Mouse (Mus musculus) A20 (cell line): Measurements from ENCODE around the gene Tctex1d1.

Experiments used
- DNase-seq: peaks from one replicate; pipeline ENCODE4 v3.0.0-alpha.2; 2011; ENCODE audit warnings: low read depth, low spot score

The Tctex1d1 gene

GRCm38 (mm10) chr4:102978440-102978839 is at the start of gene Tctex1d1:
Gene Tctex1d1 (plus strand): TSS chr4:102978606.
- no peak for DNase-seq

- no peak for DNase-seq
Measured at GRCm38 (mm10) chr4:102929491-102929890, 48.9 kb upstream of the Tctex1d1 start.

- DNase-seq: no peak
Measured at GRCm38 (mm10) chr4:102930679-102931078, 47.7 kb upstream of the Tctex1d1 start.

GRCm38 (mm10) chr4:102940266-102940665 is 38.1 kb upstream of the Tctex1d1 start:
- no peak for DNase-seq

GRCm38 (mm10) chr4:102940738-102941137 is 37.7 kb upstream of the Tctex1d1 start:
- no peak for DNase-seq

GRCm38 (mm10) chr4:102944325-102944724 is 34.1 kb upstream of the Tctex1d1 start:
- DNase-seq: peak; percentile 2

- no peak for DNase-seq
Measured at GRCm38 (mm10) chr4:102952476-102952875, 25.9 kb upstream of the Tctex1d1 start.

- DNase-seq: peak; percentile 6
Measured at GRCm38 (mm10) chr4:102955294-102955956, 23.0 kb upstream of the Tctex1d1 start.

- DNase-seq: no peak
Measured at GRCm38 (mm10) chr4:102959409-102959808, 19.0 kb upstream of the Tctex1d1 start.

GRCm38 (mm10) chr4:102964174-102964573 is 14.2 kb upstream of the Tctex1d1 start:
- DNase-seq: no peak

- DNase-seq: no peak
Measured at GRCm38 (mm10) chr4:102967811-102968210, 10.6 kb upstream of the Tctex1d1 start.

GRCm38 (mm10) chr4:102969599-102969998 is 8.8 kb upstream of the Tctex1d1 start:
- no peak for DNase-seq

- DNase-seq: no peak
Measured at GRCm38 (mm10) chr4:102971159-102971558, 7.2 kb upstream of the Tctex1d1 start.

- no peak for DNase-seq
Measured at GRCm38 (mm10) chr4:102972071-102972470, 6.3 kb upstream of the Tctex1d1 start.

- no peak for DNase-seq
Measured at GRCm38 (mm10) chr4:102974172-102974571, 4.2 kb upstream of the Tctex1d1 start.

- DNase-seq: no peak
Measured at GRCm38 (mm10) chr4:102976290-102977275, 1.8 kb upstream of the Tctex1d1 start.

GRCm38 (mm10) chr4:102977778-102978321 is 556 bp upstream of the Tctex1d1 start:
- DNase-seq: no peak

GRCm38 (mm10) chr4:102979385-102979784 is 979 bp downstream of the Tctex1d1 start:
- no peak for DNase-seq

GRCm38 (mm10) chr4:102981709-102982108 is 3.3 kb downstream of the Tctex1d1 start:
- no peak for DNase-seq

- DNase-seq: no peak
Measured at GRCm38 (mm10) chr4:102986173-102986572, 7.8 kb downstream of the Tctex1d1 start.

GRCm38 (mm10) chr4:102986917-102987316 is 8.5 kb downstream of the Tctex1d1 start:
- DNase-seq: peak; percentile 60

GRCm38 (mm10) chr4:102987325-102987724 is 8.9 kb downstream of the Tctex1d1 start:
- no peak for DNase-seq
